Mouse (Mus musculus) lung, embryonic 14.5 days (tissue): ENCODE results near the gene Amt. TPM values are rescaled to one million over a fixed set of nuclear protein-coding genes. Genes with fewer than 3 reads are reported as not detected.
A peak's percentile ranks its signal among the peaks of the same experiment; 100 is the strongest.

ENCODE experiments used
- ATAC-seq: fragments of 200-750 bp; cut with Nextera tagmentation; 2 replicates; pipeline ENCODE4 v1.8.0; 2017; ENCODE audit warnings: mild to moderate bottlenecking, moderate TSS enrichment, moderate library complexity; ENCODE audit not compliant: insufficient read depth
- DNase-seq: peaks from one replicate; pipeline ENCODE4 v3.0.0-alpha.2; 2015
- H3K27ac ChIP-seq: fragments of 300-500 bp; sonication (generic); 2 replicates; pipeline ENCODE4 v1.5.1; 2014; ENCODE audit warnings: low read depth, mild to moderate bottlenecking, moderate library complexity
- H3K27me3 ChIP-seq: fragments of 300-500 bp; sonication (generic); 2 replicates; pipeline ENCODE4 v1.6.1; 2014; ENCODE audit warnings: low read length, control low read depth; ENCODE audit not compliant: insufficient read depth
- H3K36me3 ChIP-seq: fragments of 300-500 bp; sonication (generic); 2 replicates; pipeline ENCODE4 v1.6.1; 2014; ENCODE audit warnings: control low read depth; ENCODE audit not compliant: insufficient read depth
- H3K4me1 ChIP-seq: fragments of 300-500 bp; sonication (generic); 2 replicates; pipeline ENCODE4 v1.6.1; 2014; ENCODE audit warnings: antibody characterized with exemption, control low read depth; ENCODE audit not compliant: insufficient read depth
- H3K4me2 ChIP-seq: fragments of 300-500 bp; sonication (generic); 2 replicates; pipeline ENCODE4 v1.6.1; 2014; ENCODE audit warnings: mild to moderate bottlenecking
- H3K4me3 ChIP-seq: fragments of 300-500 bp; sonication (generic); 2 replicates; pipeline ENCODE4 v1.5.1; 2014; ENCODE audit warnings: low read depth, low read length
- H3K9ac ChIP-seq: fragments of 300-500 bp; sonication (generic); 2 replicates; pipeline ENCODE4 v1.6.1; 2014
- H3K9me3 ChIP-seq: fragments of 300-500 bp; sonication (generic); 2 replicates; pipeline ENCODE4 v1.6.1; 2016; ENCODE audit warnings: low read depth, low read length, control low read depth
- CTCF ChIP-seq: IDR thresholded peaks from 2 replicates; pipeline ENCODE4 v1.5.1; 2016; ENCODE audit warnings: antibody characterized with exemption, low read depth
- WGBS: fragments of 180-500 bp; shearing (Covaris S2); extraction: QIAGEN DNeasy Blood & Tissue Kit; methylation state at CpG from one replicate; pipeline ENCODE4 v1.1.7; 2014; 5-methylcytosine and 5-hydroxymethylcytosine counted together
- polyA plus RNA-seq: library from polyadenylated mRNA; unstranded; fragments of >200 nt; fragmentation: Nextera tagmentation; extraction: Ambion mirVana; gene quantifications from 2 replicates; pipeline ENCODE4 v1.2.1, GENCODE M21; 2014

Gene Amt
- polyA plus RNA-seq, 1 experiment from 2014 or later: 20.9 TPM

GRCm38 (mm10) chr9:108272691-108273090, 24.0 kb upstream of the Amt start:
- 0 out of 2 replicates have a peak, but pooled peaks have one; percentile 15 for ATAC-seq

GRCm38 (mm10) chr9:108273485-108273884, 23.2 kb upstream of the Amt start:
- no peak overlapping the region for H3K9ac ChIP-seq
- peak overlapping the region; percentile 51; the same call in 1 of the 2 replicates for H3K27ac ChIP-seq
- TF ChIP-seq CTCF: no peak
- H3K4me3 ChIP-seq: no peak overlapping the region
- ATAC-seq: no peak
- DNase-seq: no peak
- H3K36me3 ChIP-seq: no peaks in the 10 kb centered on the region
- no peaks in the 10 kb centered on the region for H3K9me3 ChIP-seq
- peaks cover 6% of the 10 kb centered on the region; the same call in 1 of the 2 replicates for H3K4me1 ChIP-seq
- H3K27me3 ChIP-seq: no peaks in the 10 kb centered on the region
- 39% methylated on average over 4 of the region's 4 CpGs for WGBS
- H3K4me2 ChIP-seq: no peak overlapping the region

More at GRCm38 (mm10) chr9:108272691-108273090, 24.0 kb upstream of the Amt start:
- Histone ChIP-seq H3K27ac (peak overlapping the region; percentile 7; the same call in 1 of the 2 replicates), H3K4me1 (peaks cover 6% of the 10 kb centered on the region; the same call in 1 of the 2 replicates), H3K9ac (no peak overlapping the region), H3K9me3 (no peaks in the 10 kb centered on the region), H3K27me3 (no peaks in the 10 kb centered on the region), H3K36me3 (no peaks in the 10 kb centered on the region), H3K4me3 (no peak overlapping the region), H3K4me2 (no peak overlapping the region)
- 34% methylated on average over 5 of the region's 5 CpGs for WGBS
- TF ChIP-seq CTCF: no peak
- DNase-seq: no peak

GRCm38 (mm10) chr9:108274476-108275330, 21.9 kb upstream of the Amt start:
- ATAC-seq (no peak), DNase-seq (no peak)
- Histone ChIP-seq H3K4me3 (no peak overlapping the region), H3K27ac (no peak overlapping the region), H3K27me3 (no peaks in the 10 kb centered on the region), H3K9me3 (no peaks in the 10 kb centered on the region), H3K9ac (no peak overlapping the region), H3K36me3 (no peaks in the 10 kb centered on the region), H3K4me1 (peaks cover 6% of the 10 kb centered on the region; the same call in 1 of the 2 replicates), H3K4me2 (no peak overlapping the region)
- TF ChIP-seq CTCF: no peak
- 64% methylated on average over 5 of the region's 5 CpGs for WGBS

DNA sequence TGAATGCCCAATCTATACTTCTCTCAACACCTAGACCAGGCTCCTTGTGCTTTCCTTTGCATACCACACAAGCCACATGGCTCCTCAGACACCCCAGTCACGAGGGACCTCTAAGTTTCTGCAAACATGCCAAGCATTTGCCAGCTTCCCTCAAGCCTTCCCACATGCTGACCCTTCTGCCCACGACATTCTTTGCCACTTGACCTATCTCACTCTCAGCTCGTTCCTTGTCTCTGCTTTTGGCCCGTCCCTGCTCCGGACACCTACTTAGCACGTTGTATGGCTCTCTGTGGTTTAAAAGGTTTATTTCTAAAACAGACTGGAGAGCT, 21.4 kb upstream of the Amt start:
- TF ChIP-seq CTCF: no peak
- ATAC-seq (no peak), DNase-seq (no peak)
- H3K4me3 ChIP-seq: no peak overlapping the region
- no peak overlapping the region for H3K9ac ChIP-seq
- no peaks in the 10 kb centered on the region for H3K27me3 ChIP-seq
- H3K36me3 ChIP-seq: no peaks in the 10 kb centered on the region
- no peak overlapping the region for H3K4me2 ChIP-seq
- peaks cover 9% of the 10 kb centered on the region; the same call in 1 of the 2 replicates for H3K4me1 ChIP-seq
- 19% methylated on average over 6 of the region's 6 CpGs for WGBS
- H3K27ac ChIP-seq: no peak overlapping the region
- no peaks in the 10 kb centered on the region for H3K9me3 ChIP-seq

DNA sequence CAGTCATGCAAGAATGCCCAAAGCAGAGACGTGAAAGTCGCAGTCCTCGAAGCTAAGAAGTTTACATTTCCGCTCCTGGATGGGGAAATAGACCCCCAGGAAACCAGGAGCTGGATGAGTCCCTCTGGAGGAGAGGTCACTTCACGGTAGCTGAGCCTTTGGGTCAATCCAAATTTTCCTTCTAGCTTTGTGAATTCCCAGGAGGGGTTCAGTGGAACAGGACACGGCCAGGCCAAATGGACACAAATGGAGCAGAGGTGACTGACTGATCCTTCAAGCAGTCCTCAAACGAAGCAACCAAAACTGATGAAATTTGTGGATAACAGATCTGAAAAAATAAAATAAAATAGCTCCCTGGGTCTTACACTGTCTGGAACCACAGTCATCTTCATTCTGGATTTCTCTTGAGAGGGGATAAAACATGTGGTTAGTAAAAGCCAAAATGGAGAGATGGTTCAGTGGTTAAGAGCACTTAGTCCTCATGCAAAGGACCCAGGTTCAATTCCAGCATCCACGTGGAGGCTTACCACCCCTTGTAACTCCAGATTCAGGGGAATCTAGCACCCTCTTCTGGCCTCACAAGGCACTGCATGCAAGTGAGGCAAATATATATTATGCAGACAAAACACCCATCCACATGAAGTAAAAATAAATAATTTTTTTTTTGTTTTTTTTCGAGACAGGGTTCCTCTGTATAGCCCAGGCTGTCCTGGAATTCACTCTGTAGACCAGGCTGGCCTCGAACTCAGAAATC, 17.8 kb upstream of the Amt start:
- no peak overlapping the region for H3K9ac ChIP-seq
- H3K27ac ChIP-seq: no peak overlapping the region
- no peak overlapping the region for H3K4me2 ChIP-seq
- WGBS: 60% methylated on average over 10 of the region's 10 CpGs
- H3K4me1 ChIP-seq: 0 out of 2 replicates have a peak, but pooled peaks cover 6% of the 10 kb centered on the region
- ATAC-seq (no peak), DNase-seq (peak; percentile 66)
- no peaks in the 10 kb centered on the region for H3K9me3 ChIP-seq
- H3K4me3 ChIP-seq: no peak overlapping the region
- no peaks in the 10 kb centered on the region for H3K27me3 ChIP-seq
- TF ChIP-seq CTCF: peak; percentile 69
- H3K36me3 ChIP-seq: no peaks in the 10 kb centered on the region

GRCm38 (mm10) chr9:108280071-108280828, 16.4 kb upstream of the Amt start:
- H3K9ac ChIP-seq: no peak overlapping the region
- no peaks in the 10 kb centered on the region for H3K27me3 ChIP-seq
- H3K36me3 ChIP-seq: no peaks in the 10 kb centered on the region
- no peaks in the 10 kb centered on the region for H3K9me3 ChIP-seq
- H3K4me3 ChIP-seq: no peak overlapping the region
- H3K4me1 ChIP-seq: 0 out of 2 replicates have a peak, but pooled peaks cover 6% of the 10 kb centered on the region
- WGBS: 23% methylated on average over 8 of the region's 8 CpGs
- H3K27ac ChIP-seq: peak overlapping the region; percentile 40; the same call in 1 of the 2 replicates
- no peak overlapping the region for H3K4me2 ChIP-seq
- TF ChIP-seq CTCF: no peak
- ATAC-seq: peak; percentile 76
- peak; percentile 74 for DNase-seq
